Mouse (Mus musculus) limb, embryonic 15.5 days (tissue): ENCODE results near the gene Wwox. TPM values are rescaled to one million over a fixed set of nuclear protein-coding genes. Genes with fewer than 3 reads are reported as not detected.

Source experiments
- ATAC-seq: fragments of 200-750 bp; cut with Nextera tagmentation; 2 replicates; pipeline ENCODE4 v1.8.0; 2017; ENCODE audit warnings: low read depth, moderate TSS enrichment; ENCODE audit not compliant: insufficient number of reproducible peaks, low FRiP score, low TSS enrichment
- H3K27ac ChIP-seq: fragments of 300-500 bp; sonication (generic); 2 replicates; pipeline ENCODE4 v1.5.1; 2015; ENCODE audit warnings: moderate library complexity, mild to moderate bottlenecking, inconsistent platforms
- H3K27me3 ChIP-seq: fragments of 300-500 bp; sonication (generic); 2 replicates; pipeline ENCODE4 v1.6.1; 2015; ENCODE audit warnings: inconsistent platforms
- H3K36me3 ChIP-seq: fragments of 300-500 bp; sonication (generic); 2 replicates; pipeline ENCODE4 v1.6.1; 2015; ENCODE audit warnings: inconsistent platforms
- H3K4me1 ChIP-seq: fragments of 300-500 bp; sonication (generic); 2 replicates; pipeline ENCODE4 v1.6.1; 2015; ENCODE audit warnings: inconsistent platforms
- H3K4me2 ChIP-seq: fragments of 300-500 bp; sonication (generic); 2 replicates; pipeline ENCODE4 v1.6.1; 2015; ENCODE audit warnings: mild to moderate bottlenecking, inconsistent platforms
- H3K4me3 ChIP-seq: fragments of 300-500 bp; sonication (generic); 2 replicates; pipeline ENCODE4 v1.5.1; 2015; ENCODE audit warnings: mild to moderate bottlenecking, inconsistent platforms
- H3K9ac ChIP-seq: fragments of 300-500 bp; sonication (generic); 2 replicates; pipeline ENCODE4 v1.6.1; 2015; ENCODE audit warnings: inconsistent platforms
- H3K9me3 ChIP-seq: fragments of 300-500 bp; sonication (generic); 2 replicates; pipeline ENCODE4 v1.6.1; 2016; ENCODE audit warnings: inconsistent platforms
- WGBS: fragments of 180-500 bp; shearing (Covaris S2); methylation state at CpG from one replicate; pipeline ENCODE4 v1.1.7; 2015; 5-methylcytosine and 5-hydroxymethylcytosine counted together
- polyA plus RNA-seq: library from polyadenylated mRNA; unstranded; fragments of >200 nt; fragmentation: Nextera tagmentation; extraction: Ambion mirVana; gene quantifications from 2 replicates; pipeline ENCODE4 v1.2.1, GENCODE M21; 2015

Wwox gene
- polyA plus RNA-seq, 1 experiment from 2014 or later: 10.4 TPM

DNA sequence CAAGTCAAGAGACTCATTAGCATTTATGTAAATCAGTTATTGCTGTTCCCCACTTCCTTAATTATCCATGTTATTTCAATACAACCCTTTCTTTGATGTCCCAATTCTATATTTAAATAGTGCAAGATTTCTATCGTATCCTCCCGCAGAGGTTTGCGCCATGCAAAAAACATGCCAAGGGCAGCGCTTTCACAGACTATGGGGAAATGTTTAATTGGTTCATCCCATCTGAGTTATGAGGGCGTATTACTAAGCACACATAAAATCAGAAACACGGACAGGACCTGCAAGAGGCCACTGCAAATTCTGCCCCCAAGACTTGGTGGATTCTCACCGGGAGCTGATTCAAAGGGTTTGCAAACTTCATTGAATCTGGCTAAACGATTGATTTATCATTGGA is 468.6 kb downstream of the Wwox start:
- Histone ChIP-seq H3K9me3 (no peaks in the 10 kb centered on the region), H3K4me1 (no peaks in the 10 kb centered on the region), H3K4me2 (no peak overlapping the region), H3K4me3 (no peak overlapping the region), H3K9ac (no peak overlapping the region), H3K27ac (no peak overlapping the region), H3K36me3 (no peaks in the 10 kb centered on the region), H3K27me3 (no peaks in the 10 kb centered on the region)
- ATAC-seq: no peak
- WGBS: 86% methylated on average over 8 of the region's 8 CpGs

DNA sequence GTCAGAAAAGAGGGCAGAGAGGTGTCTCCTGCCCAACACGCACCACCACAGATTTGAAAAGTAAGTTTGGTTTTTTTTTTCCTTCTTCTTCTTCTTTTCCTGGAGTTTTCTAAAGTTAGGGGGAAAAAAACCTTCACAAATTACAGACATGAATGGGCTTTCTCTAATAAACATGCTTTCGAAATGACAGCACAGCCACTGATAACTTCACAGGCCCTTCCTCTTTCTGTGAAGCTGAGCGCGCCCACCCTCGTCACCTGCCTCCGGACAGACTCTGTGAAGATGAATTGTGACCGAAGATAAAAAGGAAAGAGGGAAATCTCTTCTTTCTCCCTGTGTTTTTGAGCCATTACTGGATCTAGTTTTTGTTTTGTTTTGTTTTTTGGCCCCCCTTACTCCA is 469.1 kb downstream of the Wwox start:
- no peaks in the 10 kb centered on the region for H3K36me3 ChIP-seq
- no peak overlapping the region for H3K4me2 ChIP-seq
- 94% methylated on average over 7 of the region's 7 CpGs for WGBS
- no peak overlapping the region for H3K4me3 ChIP-seq
- H3K27ac ChIP-seq: no peak overlapping the region
- no peaks in the 10 kb centered on the region for H3K27me3 ChIP-seq
- ATAC-seq: no peak
- H3K9ac ChIP-seq: no peak overlapping the region
- no peaks in the 10 kb centered on the region for H3K4me1 ChIP-seq
- H3K9me3 ChIP-seq: no peaks in the 10 kb centered on the region

DNA sequence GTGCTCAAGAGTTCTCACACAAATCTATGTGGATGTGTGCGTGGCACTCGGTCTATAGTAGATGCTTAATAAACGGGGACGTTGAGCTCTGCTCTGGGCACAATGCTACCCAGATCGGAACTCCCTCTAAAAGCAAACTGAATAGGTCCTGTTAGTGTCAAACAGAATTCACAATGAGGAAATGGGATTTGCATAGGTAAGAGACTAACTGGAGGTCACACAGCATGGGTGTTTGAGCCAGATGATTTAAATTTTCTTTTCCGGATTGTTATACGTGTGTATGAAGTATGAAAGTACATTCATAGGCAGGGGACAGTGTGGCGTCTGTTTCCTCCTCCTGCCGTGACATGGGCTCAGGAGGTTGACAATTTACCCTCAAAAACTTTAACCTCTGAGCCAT is 469.7 kb downstream of the Wwox start:
- Histone ChIP-seq H3K9me3 (no peaks in the 10 kb centered on the region), H3K27me3 (no peaks in the 10 kb centered on the region), H3K9ac (no peak overlapping the region), H3K36me3 (no peaks in the 10 kb centered on the region), H3K4me1 (no peaks in the 10 kb centered on the region), H3K4me2 (no peak overlapping the region), H3K27ac (no peak overlapping the region), H3K4me3 (no peak overlapping the region)
- WGBS: 91% methylated on average over 9 of the region's 9 CpGs
- ATAC-seq: no peak

DNA sequence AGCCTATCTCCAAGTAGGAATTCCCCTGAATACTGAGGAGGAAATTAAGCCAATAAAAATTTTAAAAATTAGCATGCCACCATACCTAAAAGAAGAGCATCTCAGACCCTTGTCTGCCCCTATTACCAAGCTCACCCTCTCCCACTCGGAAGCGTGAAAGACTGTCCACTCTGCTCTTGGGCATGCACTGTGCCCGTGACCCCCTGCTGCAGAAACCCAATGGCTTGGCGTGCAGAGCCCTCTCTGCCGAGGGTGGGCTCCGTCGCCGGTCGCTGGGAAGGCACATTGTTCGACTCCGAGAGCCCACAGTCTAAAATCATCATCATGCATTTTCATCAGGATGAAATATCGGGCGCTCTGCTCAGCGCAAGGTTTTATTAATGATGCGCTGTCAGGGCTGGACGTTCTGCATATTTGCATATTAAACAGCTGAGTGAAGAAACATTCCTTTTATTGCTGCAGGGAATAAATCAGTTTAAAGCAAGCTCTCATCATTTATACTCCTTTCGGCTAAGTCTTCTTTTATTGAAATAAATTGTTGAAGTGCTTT is 471.7 kb downstream of the Wwox start:
- 71% methylated on average over 17 of the region's 17 CpGs for WGBS
- H3K36me3 ChIP-seq: no peaks in the 10 kb centered on the region
- no peak for ATAC-seq
- no peak overlapping the region for H3K27ac ChIP-seq
- H3K4me3 ChIP-seq: no peak overlapping the region
- H3K4me2 ChIP-seq: no peak overlapping the region
- H3K4me1 ChIP-seq: no peaks in the 10 kb centered on the region
- H3K27me3 ChIP-seq: no peaks in the 10 kb centered on the region
- H3K9me3 ChIP-seq: no peaks in the 10 kb centered on the region
- H3K9ac ChIP-seq: no peak overlapping the region

DNA sequence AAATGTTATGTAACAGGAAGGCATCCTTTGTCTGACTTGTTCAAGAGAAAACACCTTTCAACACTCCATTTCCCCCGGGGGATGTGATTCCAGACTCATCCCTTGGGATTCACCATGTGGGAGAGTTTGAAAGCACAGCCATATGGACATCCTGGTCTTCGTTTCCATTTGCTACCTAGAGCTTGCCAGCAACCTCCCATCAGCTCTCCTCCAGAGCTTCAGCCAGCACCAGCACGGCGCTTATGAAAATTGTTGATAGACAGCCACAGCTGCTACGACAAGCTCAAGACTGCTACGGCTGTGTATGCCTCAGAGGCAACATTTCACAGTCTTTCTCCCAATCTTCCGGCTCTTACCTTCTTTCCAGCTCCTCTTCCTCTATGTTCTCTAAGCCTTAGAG is 484.2 kb downstream of the Wwox start:
- WGBS: 70% methylated on average over 7 of the region's 7 CpGs
- Histone ChIP-seq H3K4me3 (no peak overlapping the region), H3K27ac (no peak overlapping the region), H3K4me2 (no peak overlapping the region), H3K9ac (no peak overlapping the region), H3K27me3 (no peaks in the 10 kb centered on the region), H3K36me3 (no peaks in the 10 kb centered on the region), H3K4me1 (no peaks in the 10 kb centered on the region), H3K9me3 (no peaks in the 10 kb centered on the region)
- ATAC-seq: no peak

DNA sequence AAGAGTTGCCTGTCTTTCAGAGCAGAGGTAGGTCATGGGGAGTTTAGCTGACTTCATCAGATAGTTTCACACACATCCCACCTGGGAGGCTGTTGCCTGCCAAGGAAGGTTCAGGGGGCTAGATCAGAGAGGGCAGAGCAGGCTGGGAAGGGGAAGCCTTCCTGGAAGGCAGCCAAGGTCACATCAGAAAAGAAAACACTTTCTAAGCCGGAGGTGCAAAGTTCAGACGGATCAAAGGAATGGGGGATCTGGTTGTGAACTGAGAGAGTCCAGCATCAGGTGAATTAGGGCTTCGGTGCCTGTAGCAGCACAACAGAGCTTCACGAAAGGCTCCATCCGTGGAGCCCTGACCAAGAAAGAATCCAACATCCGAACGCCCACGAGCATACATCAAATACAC is 488.0 kb downstream of the Wwox start:
- H3K4me1 ChIP-seq: no peaks in the 10 kb centered on the region; the same call in 1 of the 2 replicates
- no peak for ATAC-seq
- H3K4me3 ChIP-seq: no peak overlapping the region
- WGBS: 52% methylated on average over 8 of the region's 8 CpGs
- no peaks in the 10 kb centered on the region for H3K9me3 ChIP-seq
- H3K36me3 ChIP-seq: no peaks in the 10 kb centered on the region
- H3K27ac ChIP-seq: no peak overlapping the region
- no peak overlapping the region for H3K9ac ChIP-seq
- no peak overlapping the region for H3K4me2 ChIP-seq
- no peaks in the 10 kb centered on the region for H3K27me3 ChIP-seq

DNA sequence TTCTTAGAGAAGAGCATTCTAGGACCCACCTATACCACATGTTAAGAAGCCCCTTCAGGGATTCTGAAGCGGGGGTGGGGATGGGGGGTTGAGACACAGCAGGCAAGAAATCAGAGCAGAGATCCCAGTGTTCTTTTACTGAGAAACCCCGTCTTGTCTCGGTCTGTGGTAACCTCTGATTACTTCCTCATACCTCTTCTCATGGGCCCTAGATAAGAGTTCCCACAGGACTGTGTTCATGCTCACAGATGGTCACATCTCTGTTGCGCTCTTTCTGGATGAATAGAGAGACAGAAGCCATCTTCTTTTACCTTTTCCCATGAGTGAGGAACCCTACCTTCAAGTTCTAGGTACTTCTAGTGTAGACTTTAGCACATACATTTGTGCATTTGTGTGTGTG is 488.5 kb downstream of the Wwox start:
- 81% methylated on average over 4 of the region's 4 CpGs for WGBS
- Histone ChIP-seq H3K9me3 (no peaks in the 10 kb centered on the region), H3K4me1 (no peaks in the 10 kb centered on the region; the same call in 1 of the 2 replicates), H3K4me2 (no peak overlapping the region), H3K9ac (no peak overlapping the region), H3K36me3 (no peaks in the 10 kb centered on the region), H3K27me3 (no peaks in the 10 kb centered on the region), H3K27ac (no peak overlapping the region), H3K4me3 (no peak overlapping the region)
- no peak for ATAC-seq

DNA sequence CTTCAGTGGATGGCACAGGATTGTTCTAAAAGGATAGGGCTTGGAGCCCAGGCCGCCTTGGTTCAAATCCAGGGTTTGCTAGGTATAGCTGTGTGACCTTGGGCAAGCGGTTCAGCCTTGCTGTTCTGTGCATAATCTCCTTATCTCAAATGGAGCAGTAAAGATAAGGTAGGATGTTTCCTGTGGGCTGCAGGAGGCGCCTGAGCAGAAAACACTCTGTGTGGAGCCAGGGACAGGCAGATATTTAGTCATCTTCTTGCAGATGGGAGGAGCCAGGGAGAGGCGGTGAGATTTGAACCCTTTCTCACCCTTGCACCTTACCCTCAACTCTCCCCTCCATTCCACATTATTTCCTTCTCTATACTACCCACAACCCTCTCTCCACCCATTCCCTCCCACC is 490.1 kb downstream of the Wwox start:
- no peak overlapping the region for H3K27ac ChIP-seq
- no peak for ATAC-seq
- no peaks in the 10 kb centered on the region for H3K27me3 ChIP-seq
- no peak overlapping the region for H3K9ac ChIP-seq
- 92% methylated on average over 4 of the region's 4 CpGs for WGBS
- no peaks in the 10 kb centered on the region for H3K9me3 ChIP-seq
- no peak overlapping the region for H3K4me2 ChIP-seq
- no peaks in the 10 kb centered on the region; the same call in 1 of the 2 replicates for H3K4me1 ChIP-seq
- H3K4me3 ChIP-seq: no peak overlapping the region
- H3K36me3 ChIP-seq: no peaks in the 10 kb centered on the region

DNA sequence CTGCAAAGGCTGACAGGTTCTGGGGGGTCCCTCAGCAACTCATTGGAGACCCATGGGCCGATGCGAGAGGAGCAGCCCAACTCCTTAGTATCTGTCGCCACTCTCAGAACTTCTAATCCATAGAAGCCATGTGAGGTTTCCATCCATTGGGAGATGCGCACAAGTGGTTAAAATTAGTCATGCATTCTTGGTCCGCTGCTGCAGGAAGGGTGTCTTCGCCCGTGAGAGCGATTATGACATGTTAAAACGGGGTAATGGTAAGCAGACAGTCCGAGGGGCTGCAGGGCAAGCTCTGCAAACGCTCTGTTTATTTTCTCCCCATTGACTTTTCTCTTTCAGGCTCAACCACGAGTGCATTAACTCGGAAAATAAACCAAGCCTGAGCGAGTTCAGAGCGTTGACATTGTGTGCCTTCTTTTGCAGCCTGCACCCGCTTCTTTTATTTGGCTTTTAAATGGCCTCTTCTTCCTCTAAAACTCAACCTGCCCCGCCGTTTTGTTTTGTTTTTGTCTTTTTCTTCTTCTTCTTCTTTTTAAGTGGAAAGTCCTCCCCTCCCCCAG is 492.7 kb downstream of the Wwox start:
- Histone ChIP-seq H3K4me1 (peaks cover 6% of the 10 kb centered on the region; the same call in 1 of the 2 replicates), H3K27me3 (no peaks in the 10 kb centered on the region), H3K4me2 (no peak overlapping the region), H3K9me3 (no peaks in the 10 kb centered on the region), H3K36me3 (no peaks in the 10 kb centered on the region), H3K9ac (no peak overlapping the region), H3K4me3 (no peak overlapping the region), H3K27ac (no peak overlapping the region)
- ATAC-seq: no peak
- WGBS: 57% methylated on average over 18 of the region's 18 CpGs

DNA sequence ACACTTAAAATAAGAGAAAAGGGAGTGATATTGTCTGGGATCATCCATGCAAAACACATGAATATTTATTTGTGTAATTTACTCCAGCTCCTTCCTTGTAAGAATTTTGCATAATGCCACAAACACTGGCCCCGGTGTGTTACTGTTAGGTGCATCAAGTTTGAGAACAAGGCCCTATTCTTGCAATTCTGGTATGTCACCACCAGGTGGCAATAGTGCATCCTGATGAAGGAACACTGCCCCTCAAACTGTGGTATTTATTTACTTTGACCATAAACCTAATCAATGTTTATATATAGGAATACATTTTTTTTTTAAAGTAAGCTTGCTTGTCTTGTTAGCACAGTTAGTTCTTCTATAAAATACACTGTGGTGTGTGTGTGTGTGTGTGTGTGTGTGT is 493.8 kb downstream of the Wwox start:
- Histone ChIP-seq H3K4me3 (no peak overlapping the region), H3K9me3 (no peaks in the 10 kb centered on the region), H3K4me2 (no peak overlapping the region), H3K9ac (no peak overlapping the region), H3K36me3 (no peaks in the 10 kb centered on the region), H3K27me3 (no peaks in the 10 kb centered on the region), H3K4me1 (peaks cover 6% of the 10 kb centered on the region; the same call in 1 of the 2 replicates), H3K27ac (no peak overlapping the region)
- ATAC-seq: no peak
- WGBS: 97% methylated on average over 1 of the region's 1 CpGs

DNA sequence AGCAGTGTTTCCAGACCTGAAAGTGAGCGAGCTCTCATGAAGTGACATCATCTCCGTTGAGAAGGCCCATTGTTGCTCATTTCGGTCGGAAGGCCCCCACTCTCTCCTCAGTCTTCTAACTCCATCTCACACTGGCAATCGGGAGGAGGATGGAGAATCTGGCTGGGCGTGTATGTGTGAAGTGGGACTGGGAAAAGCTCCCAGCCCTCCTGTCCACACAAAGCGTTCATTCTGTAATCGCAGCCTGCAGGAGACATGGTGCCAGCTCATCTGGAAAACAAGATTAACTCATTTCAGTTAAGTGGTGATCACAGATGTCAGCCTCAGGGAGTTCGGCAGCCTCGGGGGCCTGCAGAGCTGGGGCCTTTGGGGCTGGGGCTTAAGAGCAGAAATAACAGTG is 497.4 kb downstream of the Wwox start:
- WGBS: 39% methylated on average over 10 of the region's 10 CpGs
- H3K27me3 ChIP-seq: no peaks in the 10 kb centered on the region; the same call in 1 of the 2 replicates
- no peaks in the 10 kb centered on the region for H3K36me3 ChIP-seq
- no peak overlapping the region for H3K9ac ChIP-seq
- H3K4me2 ChIP-seq: no peak overlapping the region
- H3K4me1 ChIP-seq: peaks cover 6% of the 10 kb centered on the region; the same call in 1 of the 2 replicates
- H3K9me3 ChIP-seq: no peaks in the 10 kb centered on the region
- H3K27ac ChIP-seq: no peak overlapping the region
- H3K4me3 ChIP-seq: no peak overlapping the region
- no peak for ATAC-seq

DNA sequence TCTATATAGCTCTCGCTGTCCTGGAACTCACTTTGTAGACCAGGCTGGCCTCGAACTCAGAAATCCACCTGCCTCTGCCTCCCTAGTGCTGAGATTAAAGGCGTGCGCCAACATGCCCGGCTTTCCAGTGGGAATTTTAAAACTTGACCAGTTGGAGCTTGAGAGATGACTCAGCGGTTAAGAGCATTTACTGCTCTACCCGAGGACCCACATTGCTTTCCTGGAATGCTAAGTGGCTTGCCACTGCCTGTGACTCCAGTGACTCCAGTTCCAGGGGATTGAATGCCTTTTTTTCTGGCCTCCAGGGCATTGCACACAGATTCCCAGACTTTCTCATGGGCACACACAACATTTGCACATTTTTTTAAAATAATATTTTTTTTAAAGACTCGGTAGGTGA is 499.9 kb downstream of the Wwox start:
- H3K36me3 ChIP-seq: no peaks in the 10 kb centered on the region
- ATAC-seq: no peak
- H3K4me2 ChIP-seq: no peak overlapping the region
- H3K27me3 ChIP-seq: no peaks in the 10 kb centered on the region; the same call in 1 of the 2 replicates
- H3K27ac ChIP-seq: no peak overlapping the region
- H3K4me3 ChIP-seq: no peak overlapping the region
- WGBS: 80% methylated on average over 8 of the region's 8 CpGs
- no peak overlapping the region for H3K9ac ChIP-seq
- peaks cover 6% of the 10 kb centered on the region; the same call in 1 of the 2 replicates for H3K4me1 ChIP-seq
- no peaks in the 10 kb centered on the region for H3K9me3 ChIP-seq

DNA sequence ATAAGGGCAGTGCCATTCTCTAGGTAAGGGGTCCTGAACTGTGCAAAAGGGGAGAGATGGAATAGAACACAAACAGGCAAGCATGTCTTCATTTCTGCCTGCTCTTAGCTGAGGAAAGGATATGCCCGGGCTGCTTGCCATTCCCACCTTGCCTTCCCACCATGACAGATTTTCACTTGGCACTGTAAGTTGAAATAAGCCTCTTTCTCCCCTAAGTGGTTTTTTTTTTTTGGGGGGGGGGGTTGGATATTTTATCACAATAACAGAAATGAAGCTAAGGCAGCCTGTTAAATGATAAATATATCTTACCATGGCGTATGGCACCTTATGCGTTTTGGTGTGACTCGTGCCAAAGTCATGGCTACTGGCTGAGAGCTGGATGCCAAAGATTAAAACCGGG is 501.6 kb downstream of the Wwox start:
- Histone ChIP-seq H3K9ac (no peak overlapping the region), H3K36me3 (no peaks in the 10 kb centered on the region), H3K4me3 (no peak overlapping the region), H3K4me1 (peaks cover 6% of the 10 kb centered on the region; the same call in 1 of the 2 replicates), H3K27me3 (no peaks in the 10 kb centered on the region; the same call in 1 of the 2 replicates), H3K9me3 (no peaks in the 10 kb centered on the region), H3K27ac (no peak overlapping the region), H3K4me2 (no peak overlapping the region)
- 89% methylated on average over 5 of the region's 5 CpGs for WGBS
- no peak for ATAC-seq
